Mouse (Mus musculus): ENCODE measurements around the gene Begain.

The Begain gene

GRCm38 (mm10) chr12:109068167-109068653 lies at the start of gene Begain:
TSS of gene Begain (minus strand) at chr12:109068217.
- peak; percentile 30 for DNase-seq (ENCODE audit: low spot score)

- DNase-seq (ENCODE audit: low spot score) = no peak
These were observed 47.7 kb upstream of the Begain start for GRCm38 (mm10) chr12:109115707-109116106.

GRCm38 (mm10) chr12:109115161-109115560 lies 47.1 kb upstream of the Begain start:
- no peak for DNase-seq (ENCODE audit: low spot score)

- no peak for DNase-seq (ENCODE audit: low spot score)
These were observed 45.1 kb upstream of the Begain start for GRCm38 (mm10) chr12:109112996-109113592.

GRCm38 (mm10) chr12:109112354-109112995 lies 44.5 kb upstream of the Begain start:
- DNase-seq (ENCODE audit: low spot score) = no peak

GRCm38 (mm10) chr12:109108911-109109310 lies 40.9 kb upstream of the Begain start:
- no peak for DNase-seq (ENCODE audit: low spot score)

GRCm38 (mm10) chr12:109100381-109100780 lies 32.4 kb upstream of the Begain start:
- no peak for DNase-seq (ENCODE audit: low spot score)

GRCm38 (mm10) chr12:109090456-109091130 lies 22.6 kb upstream of the Begain start:
- no peak for DNase-seq (ENCODE audit: low spot score)

GRCm38 (mm10) chr12:109090041-109090440 lies 22.0 kb upstream of the Begain start:
- no peak for DNase-seq (ENCODE audit: low spot score)

- DNase-seq (ENCODE audit: low spot score) = no peak
These were observed 18.1 kb upstream of the Begain start for GRCm38 (mm10) chr12:109086111-109086510.

- DNase-seq (ENCODE audit: low spot score) = no peak
These were observed 17.7 kb upstream of the Begain start for GRCm38 (mm10) chr12:109085674-109086073.

GRCm38 (mm10) chr12:109085046-109085445 lies 17.0 kb upstream of the Begain start:
- no peak for DNase-seq (ENCODE audit: low spot score)

- DNase-seq (ENCODE audit: low spot score) = no peak
These were observed 15.5 kb upstream of the Begain start for GRCm38 (mm10) chr12:109083476-109083875.

- DNase-seq (ENCODE audit: low spot score) = no peak
These were observed 9.0 kb upstream of the Begain start for GRCm38 (mm10) chr12:109077036-109077435.

GRCm38 (mm10) chr12:109074777-109075285 lies 6.8 kb upstream of the Begain start:
- DNase-seq (ENCODE audit: low spot score) = no peak

- no peak for DNase-seq (ENCODE audit: low spot score)
These were observed 6.1 kb upstream of the Begain start for GRCm38 (mm10) chr12:109074106-109074505.

GRCm38 (mm10) chr12:109071248-109071647 lies 3.2 kb upstream of the Begain start:
- DNase-seq (ENCODE audit: low spot score) = no peak

GRCm38 (mm10) chr12:109069751-109070150 lies 1.7 kb upstream of the Begain start:
- no peak for DNase-seq (ENCODE audit: low spot score)

- no peak for DNase-seq (ENCODE audit: low spot score)
These were observed 721 bp upstream of the Begain start for GRCm38 (mm10) chr12:109068738-109069137.

GRCm38 (mm10) chr12:109067561-109068135 lies 369 bp downstream of the Begain start:
- DNase-seq (ENCODE audit: low spot score) = peak; percentile 61

GRCm38 (mm10) chr12:109058660-109059059 lies 9.4 kb downstream of the Begain start:
- no peak for DNase-seq (ENCODE audit: low spot score)

GRCm38 (mm10) chr12:109057736-109058135 lies 10.3 kb downstream of the Begain start:
- DNase-seq (ENCODE audit: low spot score) = no peak
